Mouse (Mus musculus) layer of hippocampus, adult 8-10 months (tissue): ENCODE results near the gene Eif4g1. TPM values are rescaled to one million over a fixed set of nuclear protein-coding genes. Genes with fewer than 3 reads are reported as not detected.

ENCODE experiments used
- DNase-seq, 2 experiments: peaks; one replicate each; pipeline ENCODE4 v3.0.0; 2022; ENCODE audit warnings: low spot score in 2 of 2
- total RNA-seq, 4 experiments: library from RNA; stranded (reverse); gene quantifications; 2 replicates each; pipeline ENCODE4 v1.2.4; 2022

Gene Eif4g1
- total RNA-seq, 4 experiments from 2014 or later, result 273 to 282 (median 281) TPM

GRCm38 (mm10) chr16:20703699-20704400 is 35.7 kb downstream of the Eif4g1 start:
- DNase-seq, result no peak

GRCm38 (mm10) chr16:20705786-20706185 is 37.7 kb downstream of the Eif4g1 start:
- DNase-seq, result peak in 1 of 2 experiments; percentile 32

- DNase-seq, result peak; percentile 34 to 44
Observed at GRCm38 (mm10) chr16:20706407-20707055, 38.4 kb downstream of the Eif4g1 start.

GRCm38 (mm10) chr16:20708220-20708938 is 40.3 kb downstream of the Eif4g1 start:
- DNase-seq, result no peak

- peak; percentile 31 to 39 for DNase-seq
Observed at GRCm38 (mm10) chr16:20708939-20709734, 41.0 kb downstream of the Eif4g1 start.

GRCm38 (mm10) chr16:20710370-20710769 is 42.3 kb downstream of the Eif4g1 start:
- no peak for DNase-seq

- no peak for DNase-seq
Observed at GRCm38 (mm10) chr16:20710810-20711209, 42.7 kb downstream of the Eif4g1 start.

- DNase-seq, result no peak
Observed at GRCm38 (mm10) chr16:20712190-20712589, 44.1 kb downstream of the Eif4g1 start.

GRCm38 (mm10) chr16:20712889-20713288 is 44.8 kb downstream of the Eif4g1 start:
- no peak for DNase-seq

GRCm38 (mm10) chr16:20714307-20715080 is 46.4 kb downstream of the Eif4g1 start:
- DNase-seq, result no peak

GRCm38 (mm10) chr16:20715161-20715560 is 47.0 kb downstream of the Eif4g1 start:
- DNase-seq, result no peak

GRCm38 (mm10) chr16:20715566-20715965 is 47.5 kb downstream of the Eif4g1 start:
- no peak for DNase-seq

GRCm38 (mm10) chr16:20715976-20716840 is 48.1 kb downstream of the Eif4g1 start:
- peak in 1 of 2 experiments; percentile 77 for DNase-seq

- DNase-seq, result no peak
Observed at GRCm38 (mm10) chr16:20716841-20717180, 48.7 kb downstream of the Eif4g1 start.

- peak; percentile 97 for DNase-seq
Observed at GRCm38 (mm10) chr16:20717181-20717977, 49.3 kb downstream of the Eif4g1 start, which contains the start of the genes Polr2h and Clcn2. Gene Polr2h (plus strand): TSS chr16:20717665. Gene Clcn2 (minus strand): TSS chr16:20717746.

- no peak for DNase-seq
Observed at GRCm38 (mm10) chr16:20717978-20718670, 50.0 kb downstream of the Eif4g1 start.

GRCm38 (mm10) chr16:20721808-20722207 is 53.7 kb downstream of the Eif4g1 start:
- DNase-seq, result no peak

- no peak for DNase-seq
Observed at GRCm38 (mm10) chr16:20722736-20723135, 54.6 kb downstream of the Eif4g1 start.
